Mouse (Mus musculus): Measurements from ENCODE around the gene Bcdin3d.
"Not testable (repeated sequence)": the region's sequence is repeated elsewhere in the genome, so short reads cannot be mapped to it uniquely, and the experiment has no call there.

Gene Bcdin3d

DNA sequence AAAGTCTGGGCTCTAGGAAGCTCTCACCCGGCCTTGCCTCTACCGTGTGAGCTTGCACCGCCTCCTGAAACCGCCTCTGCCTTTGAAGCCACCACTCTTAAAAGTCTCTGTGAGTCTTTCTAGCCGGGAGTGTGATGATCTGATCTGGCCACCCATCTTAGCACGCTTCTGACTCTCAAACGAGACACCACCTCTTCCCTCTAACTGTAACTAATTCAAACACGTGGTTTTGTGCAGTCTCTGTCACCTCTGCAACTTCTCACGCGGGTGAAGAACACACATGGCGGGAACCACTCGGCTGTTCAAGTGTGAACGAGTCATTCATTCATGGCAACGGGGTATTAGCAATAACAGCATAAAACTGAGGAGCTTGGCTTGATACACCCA, 2.9 kb downstream of the Bcdin3d start:
- DNase-seq = no peak

DNA sequence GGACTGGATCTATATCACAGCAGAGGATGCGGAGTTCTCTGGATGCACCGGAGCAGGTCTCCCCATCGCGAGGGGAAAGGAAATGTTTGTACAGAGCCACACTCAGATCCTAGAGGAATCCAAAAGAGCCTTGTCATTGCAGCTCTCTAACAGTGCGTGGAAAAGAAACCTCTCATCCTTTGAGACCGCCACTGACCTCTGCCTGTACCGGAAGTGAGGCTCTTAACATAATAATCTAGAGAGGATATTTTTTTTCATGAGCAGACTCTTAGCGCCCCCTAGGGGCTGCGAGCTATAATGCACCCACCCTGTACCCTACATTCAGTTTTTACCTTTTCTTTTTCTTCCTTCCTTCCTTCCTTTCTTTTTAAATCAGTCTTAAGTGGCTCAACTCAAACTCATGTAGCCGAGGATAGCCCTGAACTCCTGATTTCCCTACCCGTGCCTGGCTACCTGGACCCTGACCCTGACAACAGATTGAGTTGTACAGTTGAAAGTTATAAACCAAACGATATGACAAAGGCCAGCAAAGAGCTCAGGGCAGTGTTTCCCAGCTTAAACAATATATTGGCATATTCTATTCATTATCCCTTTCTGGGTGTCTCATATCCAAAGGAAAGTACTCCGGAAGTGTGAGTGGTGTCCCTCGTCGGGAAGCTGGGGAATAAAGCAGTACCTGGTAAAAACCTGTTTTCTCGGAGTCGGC, 3.4 kb downstream of the Bcdin3d start:
- DNase-seq = peak in 1 of 2 experiments; percentile 42

DNA sequence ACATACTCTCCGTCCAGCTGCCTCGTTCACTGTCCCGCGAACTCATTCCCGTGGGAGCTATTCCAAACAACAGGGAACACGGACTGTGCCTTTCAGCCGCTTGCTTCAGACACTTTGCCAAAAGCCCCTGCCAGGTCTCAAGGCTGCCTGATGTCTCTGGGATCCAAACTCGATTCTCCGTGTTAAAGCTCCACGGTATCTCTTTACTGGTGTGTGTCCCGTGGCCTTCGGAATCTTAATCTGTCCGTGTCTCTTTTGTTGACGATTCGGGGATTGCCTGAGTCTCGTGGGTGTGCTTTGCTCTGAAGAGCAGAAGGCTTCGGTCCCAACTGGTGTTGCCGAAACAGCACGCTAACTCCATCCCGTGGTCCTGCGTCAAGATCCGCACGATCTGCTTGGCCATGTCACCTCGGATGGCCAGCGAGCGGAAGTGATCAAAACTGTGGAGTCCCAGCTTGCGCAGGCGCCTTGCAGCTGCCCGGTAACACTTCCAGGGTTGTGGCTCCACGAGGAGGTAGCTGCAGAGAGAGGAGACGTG, 4.2 kb downstream of the Bcdin3d start:
- no peak for DNase-seq

DNA sequence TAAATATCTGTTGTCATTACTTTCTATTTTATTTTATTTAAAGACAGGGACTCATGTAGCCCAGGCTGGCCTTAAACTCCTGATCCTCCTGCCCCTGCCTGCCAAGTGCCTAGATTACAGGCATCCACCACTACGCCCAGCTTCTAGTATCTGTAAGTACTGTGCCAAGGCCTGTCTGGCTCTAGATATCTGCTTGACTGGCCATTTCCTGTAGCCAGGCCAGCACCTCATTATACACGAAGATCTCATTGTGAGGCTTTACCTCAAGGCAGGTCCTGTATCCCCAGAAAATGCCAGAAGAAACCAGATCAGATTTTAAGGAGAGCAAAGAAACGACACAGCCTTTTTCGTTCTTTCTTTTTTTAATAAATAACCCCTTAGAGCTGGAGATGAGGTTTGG, 4.8 kb downstream of the Bcdin3d start:
- DNase-seq = no peak

DNA sequence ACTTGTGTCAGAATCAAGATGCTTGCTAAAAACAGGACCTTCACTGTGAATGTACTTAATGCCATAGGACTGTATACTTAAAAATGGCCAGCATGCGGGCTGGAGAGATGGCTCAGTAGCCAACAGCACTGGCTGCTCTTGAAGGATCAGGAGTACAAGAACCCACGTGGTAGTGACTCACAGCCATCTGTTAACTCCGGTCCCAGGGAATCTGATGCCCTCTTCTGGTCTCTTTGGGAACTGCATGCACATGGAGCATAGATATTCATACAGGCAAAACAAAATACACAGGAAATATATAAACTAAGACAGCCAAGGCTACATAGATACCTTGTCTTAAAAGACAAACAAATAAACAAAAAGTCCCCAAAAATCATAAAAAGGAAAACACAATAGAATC, 5.5 kb downstream of the Bcdin3d start:
- DNase-seq = peak in 1 of 2 experiments; percentile 44

DNA sequence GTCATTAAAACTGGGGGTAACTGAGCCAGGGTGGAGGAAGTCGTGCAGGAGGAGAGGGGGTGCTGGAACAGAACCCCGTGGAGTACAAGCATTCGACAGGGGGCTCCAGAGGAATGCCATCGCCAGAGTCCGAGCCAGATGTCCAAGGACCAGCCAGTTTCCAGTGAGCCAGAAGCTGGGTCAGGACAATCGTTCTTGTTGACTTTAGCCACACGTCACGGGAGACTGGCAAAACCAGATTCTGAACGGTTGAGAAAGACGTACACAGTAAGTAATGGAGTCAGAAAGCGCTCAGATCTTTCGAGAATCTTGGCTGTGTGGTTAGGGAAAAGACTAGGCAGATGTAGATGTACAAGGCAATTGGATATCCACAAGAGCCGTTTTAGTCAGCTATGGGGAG, 11.3 kb downstream of the Bcdin3d start:
- no peak for DNase-seq

DNA sequence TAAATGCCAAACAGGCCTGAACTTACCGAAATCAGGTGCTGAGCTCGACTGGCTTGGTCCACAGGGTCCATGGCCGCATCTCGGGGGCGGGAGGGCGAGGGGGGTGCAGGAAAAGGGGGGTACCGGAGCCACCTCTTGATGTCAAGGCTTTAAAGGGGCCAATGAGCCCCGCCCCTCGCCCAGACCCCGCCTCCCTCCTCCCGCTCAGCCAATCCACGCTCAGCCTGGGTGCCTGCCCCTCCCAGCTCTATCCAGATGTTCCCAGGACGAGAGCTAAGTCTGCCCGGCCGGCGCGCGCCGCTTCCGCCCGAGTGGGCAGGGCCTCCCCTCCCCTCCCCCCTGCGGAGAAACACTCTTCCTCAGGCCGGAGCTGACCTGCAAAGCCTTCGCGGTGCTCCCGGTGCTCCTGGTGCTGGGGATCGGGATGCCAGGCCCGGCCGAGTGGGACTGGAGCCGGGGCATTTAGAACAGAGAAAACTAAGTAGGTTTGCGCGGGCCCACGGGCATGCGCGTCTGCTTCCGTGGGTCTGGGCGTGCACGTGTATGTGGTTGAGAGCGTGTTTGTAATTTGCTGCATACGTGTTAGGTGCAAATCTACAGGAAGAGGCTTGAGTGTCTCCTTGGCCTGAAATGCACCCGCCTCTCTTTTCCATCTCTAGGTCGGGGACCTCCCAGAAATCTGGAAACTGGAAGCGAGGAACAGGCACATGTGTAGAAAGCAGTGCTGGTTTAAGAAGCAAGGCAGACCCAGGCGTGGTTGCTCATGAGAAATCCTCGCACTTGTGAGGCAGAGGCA, 16.7 kb downstream of the Bcdin3d start, which contains the start of gene Nckap5l:
TSS of gene Nckap5l (minus strand) at position 143 of the 796 bp plus-strand sequence.
- peak; percentile 84 to 91 for DNase-seq

DNA sequence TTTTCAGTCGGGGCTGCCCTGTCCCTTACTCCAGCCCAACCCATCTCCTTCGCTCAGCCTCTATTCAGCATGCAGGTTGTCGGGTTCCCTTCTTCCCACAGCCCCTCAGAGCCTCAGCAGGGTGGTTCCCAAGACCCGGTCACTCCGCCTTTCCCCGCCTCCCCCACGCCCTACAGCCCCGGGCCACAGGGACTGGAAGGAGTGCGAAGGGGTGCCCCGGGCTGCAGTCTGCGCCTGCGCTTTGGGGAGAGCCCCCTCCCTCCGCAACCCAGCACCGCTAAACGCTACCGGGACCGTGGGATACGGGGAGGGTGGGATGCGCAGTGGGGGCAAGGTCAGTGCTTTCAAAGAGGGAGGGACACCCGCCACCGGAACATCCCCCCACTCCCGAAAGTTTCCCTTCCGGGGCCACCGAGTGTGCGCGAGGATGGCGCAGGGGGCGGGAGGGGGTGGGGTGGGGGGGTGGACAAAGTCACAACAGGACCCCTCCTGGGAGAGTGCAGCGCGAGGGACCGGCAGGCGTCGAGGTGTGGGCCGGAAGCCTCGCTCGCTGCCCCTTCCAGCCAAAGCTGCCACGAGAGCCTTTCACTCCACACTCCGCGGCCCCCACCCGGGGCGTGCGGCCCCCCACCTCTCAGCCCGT, 17.4 kb downstream of the Bcdin3d start:
- peak; percentile 29 to 43 for DNase-seq

DNA sequence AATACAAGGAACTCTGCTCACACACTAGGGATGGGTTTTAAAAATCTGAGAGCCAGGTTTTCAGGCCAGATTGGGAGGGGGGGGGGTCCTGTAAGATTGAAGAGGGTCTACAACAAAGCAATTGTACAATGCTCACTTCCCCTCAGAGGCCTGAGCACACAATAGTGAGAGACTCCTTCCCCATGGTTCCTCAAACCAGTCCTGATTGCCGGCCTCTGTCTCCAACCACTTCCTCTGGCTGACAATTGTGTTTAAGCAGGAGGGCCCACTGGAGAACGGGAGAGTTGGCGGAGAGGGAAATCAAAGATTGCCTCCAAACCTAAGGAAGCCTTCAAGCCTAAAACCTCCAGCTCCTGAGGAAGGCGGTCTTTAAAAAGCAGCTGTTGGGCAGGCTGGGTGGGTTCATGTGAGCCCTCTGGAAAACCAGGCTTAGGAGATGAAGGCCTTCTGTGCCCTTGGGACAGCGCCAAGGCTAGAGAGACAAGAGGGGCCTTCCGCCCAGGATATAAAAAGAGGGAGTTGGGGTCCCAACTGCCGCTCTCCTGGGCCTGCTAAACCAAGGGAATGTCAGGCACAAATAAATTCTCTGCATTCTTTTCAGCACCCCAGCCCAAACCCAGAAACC, 18.1 kb downstream of the Bcdin3d start:
- no peak for DNase-seq

DNA sequence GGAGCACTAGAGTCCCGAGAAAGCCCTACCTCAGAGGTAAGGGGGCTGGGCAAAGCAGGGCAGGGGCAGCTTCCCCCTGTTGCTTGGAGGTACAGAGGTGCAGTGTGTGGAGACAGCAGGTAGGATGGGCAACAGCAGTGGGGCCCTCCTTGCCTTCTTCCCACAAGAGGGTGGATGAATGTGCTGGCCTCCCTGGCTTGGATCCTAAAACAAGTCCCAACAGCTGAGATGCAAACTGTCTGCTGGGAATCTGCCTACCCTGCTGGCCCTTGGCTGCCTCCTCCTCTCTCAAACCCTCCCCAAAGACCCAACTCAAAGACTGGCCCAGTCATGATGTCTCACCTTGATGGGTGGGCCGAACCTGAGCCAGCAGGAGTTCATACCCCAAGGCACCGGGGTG, 19.1 kb downstream of the Bcdin3d start:
- DNase-seq = no peak

DNA sequence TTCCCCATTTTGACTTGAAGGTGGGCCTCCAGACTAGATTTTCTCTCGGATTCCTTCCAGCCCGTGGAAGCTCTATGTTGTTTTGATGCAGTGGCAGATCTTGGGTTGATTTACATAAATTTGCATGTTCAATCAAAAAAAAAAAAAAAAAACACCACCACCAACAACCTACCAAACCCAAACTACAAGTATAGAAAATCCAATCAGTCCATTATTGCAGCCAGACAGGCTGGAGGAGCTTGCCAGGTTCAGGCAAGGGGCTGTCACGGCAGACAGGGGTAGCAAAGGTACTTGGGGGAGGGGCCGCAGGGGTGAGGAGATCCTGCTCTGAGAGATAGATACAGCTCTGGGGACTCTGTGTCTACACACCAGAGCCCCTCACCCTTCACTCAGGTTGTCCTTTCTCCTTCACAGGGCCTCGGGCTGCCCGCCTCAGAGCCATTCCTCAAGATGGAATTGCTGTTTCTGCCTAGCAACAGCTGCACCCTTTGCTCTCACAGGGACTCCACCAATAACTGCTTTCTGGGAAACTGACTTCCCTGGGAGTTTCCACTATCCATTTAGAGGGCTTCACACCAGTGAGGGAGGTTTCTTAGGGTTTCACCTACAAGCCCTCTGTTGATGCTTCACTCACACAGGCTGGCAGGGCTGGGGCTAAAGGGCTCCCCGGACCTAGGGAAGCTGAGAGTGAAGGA, 19.8 kb downstream of the Bcdin3d start:
- no peak for DNase-seq

DNA sequence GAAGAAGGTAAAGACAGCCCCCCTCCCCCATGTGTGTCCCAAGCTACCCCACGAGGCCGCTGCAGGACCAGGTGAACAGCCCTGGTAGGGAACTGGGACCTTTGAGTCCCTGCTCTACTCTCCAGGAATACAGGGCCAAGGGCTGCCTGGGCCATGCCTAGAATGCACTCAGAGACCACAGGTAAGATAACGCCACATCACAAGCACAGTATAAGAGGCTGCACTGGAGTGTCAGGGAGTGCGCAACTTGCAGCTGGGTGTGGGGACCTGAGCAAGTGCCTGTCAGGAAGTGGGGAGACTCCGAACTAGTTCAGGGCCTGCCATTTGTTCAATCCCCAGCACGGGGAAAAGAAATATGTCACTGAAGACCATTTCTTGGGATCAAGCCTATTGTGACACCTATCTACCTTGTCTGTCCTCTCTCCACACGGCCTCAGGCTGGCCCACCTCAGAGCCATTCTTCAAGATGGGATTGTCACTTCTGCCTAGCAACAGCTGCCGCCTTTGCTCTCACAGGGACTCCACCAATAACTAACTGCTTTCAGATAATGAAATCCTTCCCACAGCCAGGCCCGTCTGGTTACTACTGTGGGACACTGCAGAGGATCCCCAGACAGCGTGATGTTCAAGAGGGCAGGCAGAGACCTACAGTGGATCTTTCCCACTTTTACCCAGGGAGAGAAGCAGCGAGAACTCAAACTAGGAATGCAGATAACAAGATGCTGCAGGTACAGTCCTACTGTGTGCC, 21.2 kb downstream of the Bcdin3d start:
- DNase-seq = no peak

DNA sequence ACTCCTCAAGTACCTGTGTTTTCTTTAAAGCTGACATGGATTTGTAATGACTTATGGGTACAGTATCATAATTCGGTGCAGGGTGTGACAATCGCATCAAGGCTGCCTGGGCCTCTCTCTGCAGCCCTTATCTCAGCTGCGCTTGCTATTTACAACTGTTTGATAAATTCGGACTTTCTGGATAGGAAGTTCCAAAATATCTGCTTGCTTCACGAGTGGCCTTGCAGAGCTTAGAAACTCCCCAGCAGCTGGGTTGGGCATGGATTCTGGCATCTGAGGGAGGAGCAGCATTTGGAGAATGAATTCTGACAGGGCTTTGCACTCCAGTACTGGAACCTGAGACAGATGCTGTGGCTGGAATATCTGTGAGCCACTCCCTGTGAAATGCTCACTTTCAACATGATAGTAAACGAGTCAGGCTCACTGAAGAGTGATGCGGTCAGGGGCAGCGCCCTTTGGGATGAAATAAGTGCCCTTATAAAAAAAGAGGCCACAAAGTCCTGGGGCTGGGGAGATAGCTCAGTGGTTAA, 24.7 kb downstream of the Bcdin3d start:
- DNase-seq = no peak

DNA sequence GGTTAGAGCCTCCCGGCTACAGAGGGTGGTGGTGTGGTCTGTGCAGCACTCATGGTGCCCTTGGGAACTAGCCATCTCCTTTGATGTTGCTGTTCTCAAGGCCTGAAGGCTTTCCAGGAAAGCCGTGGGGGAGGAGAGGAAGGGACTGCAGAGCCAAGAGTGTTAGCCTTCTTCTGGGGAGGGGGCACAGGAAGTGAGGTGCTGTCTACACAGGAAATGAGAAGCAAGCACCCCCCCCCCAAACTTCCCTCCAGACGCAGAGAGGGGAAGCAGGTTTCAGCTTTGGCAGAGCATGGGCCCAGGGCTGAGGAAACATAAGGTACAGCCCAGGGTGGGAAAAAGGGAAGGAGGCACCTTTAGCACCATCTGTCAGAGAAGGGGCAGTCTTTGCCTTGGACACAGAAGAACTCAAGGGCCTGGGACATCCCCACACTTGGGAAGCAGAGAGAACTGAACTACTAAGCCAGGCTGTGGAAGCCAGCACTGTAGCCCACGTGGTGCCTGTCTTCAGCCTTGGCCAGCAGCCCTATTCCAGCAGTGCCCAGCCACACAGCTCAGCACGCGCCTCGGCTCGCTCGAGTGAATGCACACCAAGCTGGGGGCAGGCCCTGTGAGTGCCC, 25.3 kb downstream of the Bcdin3d start:
- DNase-seq = no peak

DNA sequence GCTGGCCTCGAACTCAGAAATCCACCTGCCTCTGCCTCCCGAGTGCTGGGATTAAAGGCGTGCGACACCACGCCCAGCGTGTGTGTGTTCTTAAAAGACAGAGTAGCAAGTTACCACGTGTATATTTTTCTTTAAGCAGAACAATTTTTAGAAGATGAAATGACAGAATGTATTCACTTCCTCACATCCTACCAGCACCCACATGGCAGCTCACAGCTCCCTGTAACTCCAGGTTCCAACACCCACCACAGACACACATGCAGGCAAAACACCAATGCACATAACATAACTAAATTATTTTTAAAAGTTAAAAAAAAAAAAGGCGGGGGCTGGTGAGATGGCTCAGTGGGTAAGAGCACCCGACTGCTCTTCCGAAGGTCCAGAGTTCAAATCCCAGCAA, 28.4 kb downstream of the Bcdin3d start:
- DNase-seq = not testable (repeated sequence)

DNA sequence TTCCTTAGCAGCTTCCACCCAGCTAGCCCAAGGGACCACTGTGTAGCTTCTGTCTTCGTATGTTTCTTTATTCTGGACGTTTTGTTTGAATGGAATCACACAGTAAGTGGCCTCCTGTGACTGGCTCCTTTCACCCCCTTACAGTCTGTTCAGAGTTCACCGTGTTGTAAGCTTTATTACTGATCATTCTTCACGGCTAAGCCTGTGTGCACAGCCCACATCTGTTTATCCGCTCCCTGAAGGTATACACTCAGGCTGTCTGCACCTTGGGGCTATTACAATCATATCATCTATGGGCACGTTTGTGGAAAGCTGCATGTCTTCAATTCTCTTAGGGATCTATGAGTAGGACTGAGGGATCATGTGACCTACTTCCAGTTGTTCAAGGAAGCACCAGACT, 29.0 kb downstream of the Bcdin3d start:
- no peak for DNase-seq

DNA sequence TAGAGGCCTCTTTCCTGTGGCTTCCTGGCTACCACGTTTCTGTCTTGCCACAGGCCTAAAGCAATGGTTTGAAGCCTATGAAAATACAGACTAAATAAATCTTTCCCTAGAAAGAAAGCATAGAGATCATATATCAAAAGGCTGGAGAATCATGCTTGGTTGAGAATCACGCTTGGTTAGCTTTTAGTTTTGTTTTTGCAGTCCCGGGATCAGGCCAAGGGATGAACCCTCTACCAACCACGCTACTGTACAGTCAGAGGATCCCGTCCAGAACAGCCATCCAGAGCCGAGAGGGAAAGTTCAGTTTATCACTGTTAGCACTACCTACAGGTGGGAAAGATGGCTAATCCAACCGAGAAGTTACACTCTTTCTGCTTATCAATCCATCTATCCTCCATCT, 32.2 kb downstream of the Bcdin3d start:
- no peak for DNase-seq

DNA sequence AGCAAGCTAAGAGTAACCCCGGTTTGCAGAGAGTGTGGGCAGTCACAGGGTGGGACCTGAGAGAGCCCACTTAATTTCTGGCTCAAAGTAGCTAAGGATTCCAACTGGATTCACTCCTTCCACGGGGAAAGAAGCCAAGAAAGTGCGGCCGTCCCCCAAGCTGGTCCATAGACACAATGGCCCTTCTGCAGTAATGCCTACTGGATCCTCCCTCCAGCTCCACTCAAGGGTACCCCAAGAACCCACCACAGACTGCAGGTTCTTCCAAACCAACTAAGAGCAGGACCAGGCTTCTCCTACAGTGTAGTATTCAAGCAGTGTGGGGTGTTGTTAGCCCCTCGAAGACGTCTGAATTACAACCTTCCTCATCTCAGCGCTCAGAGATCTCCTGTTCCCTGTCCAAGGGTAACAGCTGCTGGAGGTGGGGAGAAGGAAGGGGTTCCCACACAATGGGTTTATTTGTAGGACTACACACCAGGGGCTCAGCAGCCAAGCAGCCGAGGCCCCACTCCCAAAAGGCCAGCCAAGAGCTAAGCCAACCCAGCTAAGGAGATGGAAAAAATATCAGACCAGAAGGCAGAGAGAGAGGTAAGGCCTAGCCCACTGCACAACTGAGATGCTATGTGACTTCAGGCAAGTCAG, 33.6 kb downstream of the Bcdin3d start:
- no peak for DNase-seq

DNA sequence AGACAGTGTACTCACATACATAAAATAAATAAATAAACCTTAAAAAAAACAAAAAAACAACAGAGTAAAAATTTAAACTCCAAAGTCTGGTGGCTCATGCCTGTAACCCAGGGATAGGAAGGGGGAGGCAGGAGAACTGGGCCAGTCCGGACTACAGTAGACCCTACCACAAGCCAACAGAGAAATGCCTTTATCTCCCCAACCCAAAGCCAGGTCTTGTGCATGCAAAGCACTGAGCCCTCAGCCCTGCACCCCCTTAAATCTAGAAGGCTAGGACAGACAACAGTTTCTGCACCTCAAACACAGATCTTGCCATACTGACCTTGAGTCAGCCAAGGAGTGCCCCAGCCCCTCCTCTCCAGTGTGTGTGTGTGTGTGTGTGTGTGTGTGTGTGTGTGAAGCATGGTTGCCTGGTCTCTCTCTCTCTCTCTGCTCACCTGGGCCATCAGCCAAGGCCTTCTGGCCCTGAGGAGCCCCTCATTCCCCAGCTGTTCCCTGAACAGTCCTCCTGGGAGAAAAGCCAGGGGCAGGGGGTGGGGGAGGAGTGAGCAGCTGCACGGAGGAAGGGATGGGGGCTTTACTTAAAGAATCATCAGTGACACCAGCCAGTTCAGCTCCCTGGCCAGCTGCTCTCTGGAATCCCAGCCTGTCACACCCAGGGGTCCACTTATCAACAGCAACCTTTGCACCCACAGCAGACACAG, 34.3 kb downstream of the Bcdin3d start:
- no peak for DNase-seq
